Mouse (Mus musculus) frontal cortex, postnatal 25 days (tissue): ENCODE measurements around the gene Slc9c1.
A peak's percentile ranks its signal among the peaks of the same experiment; 100 is the strongest.

Source experiments
- DNase-seq, 2 experiments: peaks; one replicate each; pipeline ENCODE4 v3.0.0; 2022; ENCODE audit warnings: low spot score in 2 of 2

The Slc9c1 gene

GRCm38 (mm10) chr16:45625342-45625741 is 90.2 kb downstream of the Slc9c1 start:
- DNase-seq: no peak

GRCm38 (mm10) chr16:45629497-45630105 is 94.5 kb downstream of the Slc9c1 start:
- DNase-seq: no peak

- peak; percentile 15 to 54 for DNase-seq
Measured at GRCm38 (mm10) chr16:45630347-45630960, 95.3 kb downstream of the Slc9c1 start.

DNA sequence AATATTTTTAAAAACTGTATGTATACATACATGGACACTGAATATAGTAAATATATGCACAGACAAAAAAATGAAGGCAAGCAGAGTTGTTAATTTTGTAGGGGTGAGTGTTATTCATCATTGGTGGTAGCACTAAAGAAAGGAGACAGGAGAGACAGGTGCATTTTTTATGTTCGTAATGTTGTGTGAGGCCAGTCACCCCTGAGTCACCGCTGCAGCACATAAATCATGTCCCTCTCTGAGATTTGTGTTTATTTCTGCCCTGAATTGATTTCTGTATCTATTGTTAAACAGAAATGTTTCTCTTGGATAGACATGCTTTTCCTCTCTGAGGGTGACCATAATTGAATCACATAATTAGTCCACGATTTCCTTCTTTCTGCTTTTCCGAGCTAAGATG is 97.3 kb downstream of the Slc9c1 start:
- DNase-seq: no peak

DNA sequence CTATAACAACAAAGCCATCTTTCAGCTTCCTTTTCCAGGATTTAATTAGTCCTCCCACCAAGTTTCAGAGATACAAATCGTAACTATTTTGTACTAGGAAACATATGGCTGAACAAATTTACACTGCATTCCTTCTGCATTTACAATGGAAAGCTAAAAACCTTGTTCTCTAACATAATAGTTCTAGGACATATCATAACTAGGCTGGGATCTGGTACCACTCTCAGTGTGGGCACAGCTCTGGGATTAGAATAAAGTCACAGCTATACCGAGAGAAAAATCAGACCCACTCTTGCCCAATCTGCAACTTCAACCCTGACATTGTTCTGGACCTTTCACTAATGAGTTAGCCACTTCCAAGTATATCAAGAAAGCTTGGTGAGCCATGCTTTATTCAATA is 100.7 kb downstream of the Slc9c1 start:
- DNase-seq: no peak

DNA sequence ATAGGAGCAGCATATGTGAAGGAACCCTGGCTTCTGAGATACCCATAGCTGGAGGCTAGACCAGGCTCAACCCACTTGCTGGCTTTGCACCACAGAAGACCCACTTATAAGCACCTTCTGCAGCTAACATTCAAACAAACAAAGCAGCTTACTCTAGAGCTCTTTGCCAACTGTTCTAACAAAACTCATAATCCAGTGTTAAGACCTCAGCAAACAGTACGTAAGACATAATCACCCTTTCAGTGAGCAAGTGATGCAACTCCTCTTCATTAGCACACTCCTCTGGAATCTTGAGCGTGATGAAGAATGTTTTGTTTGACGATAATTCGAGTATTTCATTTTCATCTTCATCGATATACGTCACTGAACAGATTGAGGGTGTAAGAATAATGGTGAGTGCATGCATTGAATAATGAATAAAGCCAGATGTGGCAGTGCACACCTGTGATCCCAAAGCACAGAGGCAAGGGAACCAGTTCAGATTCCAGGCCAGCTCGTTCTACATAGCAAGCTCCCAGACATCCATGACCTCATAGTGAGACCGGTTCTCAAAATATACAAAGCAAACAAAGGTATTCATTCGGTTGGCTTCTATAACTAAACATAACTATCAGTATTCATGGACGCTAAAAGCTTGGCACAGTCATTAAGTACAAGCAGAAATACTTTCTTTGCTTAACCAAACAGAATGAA is 105.1 kb downstream of the Slc9c1 start:
- DNase-seq: no peak

DNA sequence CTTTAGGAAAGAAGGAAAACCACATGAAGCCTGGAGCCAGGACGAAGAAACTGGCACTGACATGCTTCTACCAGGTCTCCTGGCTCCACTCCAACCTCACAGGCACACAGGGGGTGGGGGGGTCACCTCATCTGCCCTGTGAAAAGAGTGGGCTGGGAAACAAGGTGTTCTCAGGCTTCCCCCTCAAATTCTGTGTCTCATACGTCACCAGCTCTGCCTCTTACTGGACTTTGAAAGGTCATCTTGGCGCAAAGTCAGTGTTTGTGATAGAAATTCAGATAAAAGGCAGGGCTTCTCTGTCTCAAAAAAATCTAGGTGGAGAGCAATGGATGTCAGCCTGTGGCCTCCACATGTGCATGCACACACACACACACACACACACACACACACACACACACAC is 106.2 kb downstream of the Slc9c1 start:
- no peak for DNase-seq

DNA sequence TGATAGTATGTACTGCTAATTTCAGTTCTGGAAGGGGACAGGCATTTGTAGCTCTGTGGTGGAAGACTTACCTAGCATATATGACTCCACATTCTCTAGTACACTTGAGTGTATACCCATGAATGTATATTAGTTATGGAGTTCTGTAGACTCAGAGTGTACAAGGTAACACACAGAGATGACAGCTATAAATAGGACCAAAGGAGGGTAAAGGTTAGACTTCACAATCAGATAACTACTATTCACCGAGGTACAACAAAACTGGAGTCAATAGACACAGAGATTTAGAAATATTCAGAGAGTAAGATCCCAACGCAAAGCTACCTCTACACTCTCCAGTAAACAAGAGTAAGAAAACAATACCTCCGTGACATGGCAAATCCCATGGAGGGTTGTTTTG is 108.8 kb downstream of the Slc9c1 start:
- DNase-seq: no peak

DNA sequence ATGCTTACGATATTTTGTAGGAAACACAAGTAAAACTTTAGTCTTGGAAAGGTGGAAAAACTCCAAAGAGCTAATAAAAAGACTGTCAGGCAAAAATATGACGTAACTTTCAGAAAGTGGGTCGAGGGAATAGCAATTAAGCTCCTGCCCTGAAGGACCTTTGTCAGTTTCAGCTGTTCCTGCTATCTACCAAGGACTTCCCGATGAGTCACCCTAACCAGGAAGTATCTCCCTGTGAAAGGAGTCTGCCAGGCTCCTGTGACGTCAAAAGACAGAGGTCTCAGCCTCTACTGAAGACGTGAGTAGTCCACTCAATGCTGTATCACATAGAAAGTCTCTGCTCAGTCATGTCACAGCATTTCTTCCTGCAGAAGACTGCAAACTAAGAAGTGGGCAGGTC is 109.3 kb downstream of the Slc9c1 start:
- DNase-seq: no peak

DNA sequence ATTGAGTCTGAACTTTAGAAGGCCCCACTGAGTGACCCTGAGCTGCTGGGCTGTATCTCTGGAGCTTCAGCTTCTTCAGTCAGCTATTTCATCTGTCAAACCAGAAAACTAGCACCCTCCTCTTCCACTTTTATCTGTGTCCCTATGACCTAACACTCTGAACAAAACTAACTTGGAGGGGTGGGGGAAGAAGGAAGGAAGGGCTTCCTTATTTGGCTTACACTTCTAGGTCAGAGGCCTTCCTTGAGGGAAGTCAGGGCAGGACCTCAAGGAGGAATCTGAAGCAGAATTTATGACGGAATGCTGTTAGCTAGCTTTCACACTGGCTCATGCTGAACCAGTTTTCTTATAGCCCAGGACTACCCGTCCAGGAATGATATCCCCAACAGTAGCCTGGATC is 116.4 kb downstream of the Slc9c1 start:
- DNase-seq: no peak

GRCm38 (mm10) chr16:45653009-45653933 is 118.2 kb downstream of the Slc9c1 start:
- DNase-seq: no peak

GRCm38 (mm10) chr16:45653934-45654332 is 118.8 kb downstream of the Slc9c1 start, which contains the start of gene BC016579:
Gene BC016579, minus strand, starts transcription at chr16:45654068.
- DNase-seq: no peak

GRCm38 (mm10) chr16:45654465-45654864 is 119.4 kb downstream of the Slc9c1 start:
- no peak for DNase-seq
